Mouse (Mus musculus): Measurements from ENCODE around the gene Sema3b. TPM values are rescaled to one million over a fixed set of nuclear protein-coding genes. Genes with fewer than 3 reads are reported as not detected.
"Not testable (repeated sequence)": the region's sequence is repeated elsewhere in the genome, so short reads cannot be mapped to it uniquely, and the experiment has no call there.

The Sema3b gene
- total RNA-seq, 4 experiments from 2014 or later = 2.9 to 5.0 (median 4.4) TPM

GRCm38 (mm10) chr9:107590058-107590772, 18.8 kb downstream of the Sema3b start:
- DNase-seq (ENCODE audit: low spot score in 2 of 2) = no peak

GRCm38 (mm10) chr9:107587833-107588639, 21.0 kb downstream of the Sema3b start:
- no peak for DNase-seq (ENCODE audit: low spot score in 2 of 2)

GRCm38 (mm10) chr9:107586974-107587832, 21.8 kb downstream of the Sema3b start, which contains the start of gene Ifrd2:
Gene Ifrd2, plus strand, starts transcription at chr9:107587642.
- peak; percentile 98 to 99 for DNase-seq (ENCODE audit: low spot score in 2 of 2)

GRCm38 (mm10) chr9:107586504-107586903, 22.5 kb downstream of the Sema3b start:
- no peak for DNase-seq (ENCODE audit: low spot score in 2 of 2)

GRCm38 (mm10) chr9:107583174-107583573, 25.9 kb downstream of the Sema3b start:
- DNase-seq (ENCODE audit: low spot score in 2 of 2) = no peak

- no peak for DNase-seq (ENCODE audit: low spot score in 2 of 2)
Measured at GRCm38 (mm10) chr9:107582509-107583062, 26.4 kb downstream of the Sema3b start.

- no peak for DNase-seq (ENCODE audit: low spot score in 2 of 2)
Measured at GRCm38 (mm10) chr9:107581584-107581983, 27.4 kb downstream of the Sema3b start.

GRCm38 (mm10) chr9:107580501-107581317, 28.3 kb downstream of the Sema3b start, which contains the start of gene Hyal3:
Gene Hyal3, plus strand, starts transcription at chr9:107580818.
- peak; percentile 87 to 91 for DNase-seq (ENCODE audit: low spot score in 2 of 2)

GRCm38 (mm10) chr9:107579023-107579900, 29.8 kb downstream of the Sema3b start:
- no peak for DNase-seq (ENCODE audit: low spot score in 2 of 2)

GRCm38 (mm10) chr9:107578587-107578986, 30.4 kb downstream of the Sema3b start, which contains the start of gene Naa80:
Gene Naa80, plus strand, starts transcription at chr9:107578887.
- DNase-seq (ENCODE audit: low spot score in 2 of 2) = no peak

GRCm38 (mm10) chr9:107577871-107578270, 31.2 kb downstream of the Sema3b start:
- DNase-seq (ENCODE audit: low spot score in 2 of 2) = no peak

- DNase-seq (ENCODE audit: low spot score in 2 of 2) = no peak
Measured at GRCm38 (mm10) chr9:107576357-107577107, 32.5 kb downstream of the Sema3b start, which contains the start of gene Hyal1. Gene Hyal1, plus strand, starts transcription at chr9:107576927.

- DNase-seq (ENCODE audit: low spot score in 2 of 2) = no peak
Measured at GRCm38 (mm10) chr9:107575579-107576356, 33.3 kb downstream of the Sema3b start.

- not testable (repeated sequence) for DNase-seq (ENCODE audit: low spot score in 2 of 2)
Measured at GRCm38 (mm10) chr9:107573774-107574173, 35.3 kb downstream of the Sema3b start.

GRCm38 (mm10) chr9:107572327-107572662, 36.7 kb downstream of the Sema3b start:
- no peak for DNase-seq (ENCODE audit: low spot score in 2 of 2)

- DNase-seq (ENCODE audit: low spot score in 2 of 2) = no peak
Measured at GRCm38 (mm10) chr9:107571534-107572326, 37.3 kb downstream of the Sema3b start.

GRCm38 (mm10) chr9:107570845-107571244, 38.2 kb downstream of the Sema3b start:
- DNase-seq (ENCODE audit: low spot score in 2 of 2) = no peak

Measured in layer of hippocampus, adult 8-10 months (tissue).